Mouse (Mus musculus) CH12F3 (cell line): ENCODE measurements around the gene Hnrnpa1.
"Not testable (repeated sequence)": the region's sequence is repeated elsewhere in the genome, so short reads cannot be mapped to it uniquely, and the experiment has no call there.

Source experiments
- in situ Hi-C: fragments of 300-500 bp; cut with MboI; formaldehyde crosslinking; loops from 2 replicates; pipeline ENCODE4 v1.14.3; 2020; ENCODE audit warnings: low sequenced_read_pairs

Gene Hnrnpa1

GRCm38 (mm10) chr15:103272419-103273279 lies 32.4 kb downstream of the Hnrnpa1 start, which contains the start of gene Copz1:
TSS of gene Copz1 (plus strand) at chr15:103272714.
- in situ Hi-C loops: no loop called here

GRCm38 (mm10) chr15:103275943-103276342 lies 35.7 kb downstream of the Hnrnpa1 start:
- in situ Hi-C loops: not testable (repeated sequence)

GRCm38 (mm10) chr15:103277949-103278348 lies 37.7 kb downstream of the Hnrnpa1 start:
- in situ Hi-C loops: no loop called here

GRCm38 (mm10) chr15:103279750-103280149 lies 39.5 kb downstream of the Hnrnpa1 start:
- in situ Hi-C loops: no loop called here

- in situ Hi-C loops: no loop called here
These were observed 40.7 kb downstream of the Hnrnpa1 start for GRCm38 (mm10) chr15:103280817-103281464.

- in situ Hi-C loops: no loop called here
These were observed 41.4 kb downstream of the Hnrnpa1 start for GRCm38 (mm10) chr15:103281465-103282205.

GRCm38 (mm10) chr15:103284066-103284465 lies 43.8 kb downstream of the Hnrnpa1 start:
- in situ Hi-C loops: no loop called here

GRCm38 (mm10) chr15:103284647-103285046 lies 44.4 kb downstream of the Hnrnpa1 start:
- in situ Hi-C loops: no loop called here

- in situ Hi-C loops: no loop called here
These were observed 45.7 kb downstream of the Hnrnpa1 start for GRCm38 (mm10) chr15:103285778-103286417.

- in situ Hi-C loops: no loop called here
These were observed 49.4 kb downstream of the Hnrnpa1 start for GRCm38 (mm10) chr15:103289600-103289999.

- in situ Hi-C loops: no loop called here
These were observed 50.2 kb downstream of the Hnrnpa1 start for GRCm38 (mm10) chr15:103290417-103290816.

GRCm38 (mm10) chr15:103290843-103291242 lies 50.6 kb downstream of the Hnrnpa1 start:
- in situ Hi-C loops: no loop called here

- in situ Hi-C loops: no loop called here
These were observed 52.6 kb downstream of the Hnrnpa1 start for GRCm38 (mm10) chr15:103292673-103293345.

- in situ Hi-C loops: no loop called here
These were observed 53.1 kb downstream of the Hnrnpa1 start for GRCm38 (mm10) chr15:103293375-103293774.

GRCm38 (mm10) chr15:103294649-103295048 lies 54.4 kb downstream of the Hnrnpa1 start:
- in situ Hi-C loops: no loop called here

- in situ Hi-C loops: no loop called here
These were observed 55.6 kb downstream of the Hnrnpa1 start for GRCm38 (mm10) chr15:103295851-103296250.
